Mouse (Mus musculus): ENCODE results near the gene Lcn11.

DNA sequence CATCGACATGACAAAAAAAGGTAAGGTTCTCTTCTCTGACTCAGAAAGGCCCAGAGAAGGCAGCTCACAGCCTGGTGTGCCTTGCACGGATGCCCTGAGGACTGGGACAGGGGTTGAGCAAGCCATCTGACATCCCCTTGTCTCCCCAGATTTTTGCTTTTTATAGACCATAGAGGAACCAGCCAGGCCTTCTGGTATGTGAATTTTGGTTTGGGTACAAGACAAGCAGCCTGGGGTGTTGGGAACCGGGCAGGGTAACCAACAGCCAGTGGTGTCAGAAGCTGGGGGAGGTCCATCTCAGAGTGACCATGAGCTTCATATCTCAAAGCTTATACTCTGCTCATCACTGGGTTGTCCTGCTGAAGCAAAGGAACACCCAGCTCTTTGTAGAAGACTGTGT is 47.9 kb downstream of the Lcn11 start:
- TF ChIP-seq CTCF (IDR thresholded peaks at IDR 0.05; ENCODE audit: control insufficient read depth, insufficient read depth, low read length) (no peak), POLR2A (IDR thresholded peaks at IDR 0.05; ENCODE audit: borderline replicate concordance, control insufficient read depth, low read depth, low read length) (no peak)
